Mouse (Mus musculus) E14TG2a.4 (cell line): ENCODE measurements around the gene Ogfod2.
A peak's percentile ranks its signal among the peaks of the same experiment; 100 is the strongest.

Experiments used
- H3K27me3 ChIP-seq: 2 replicates; pipeline ENCODE4 v1.6.1; 2014; ENCODE audit warnings: low read length, control low read depth; ENCODE audit not compliant: insufficient read depth
- H3K36me3 ChIP-seq: 2 replicates; pipeline ENCODE4 v1.6.1; 2014; ENCODE audit warnings: low read length, control low read depth; ENCODE audit not compliant: insufficient read depth
- H3K4me1 ChIP-seq: replicated peaks from 2 replicates; pipeline ENCODE4 v1.6.1; 2014; ENCODE audit warnings: low read depth, low read length, control low read depth
- H3K4me3 ChIP-seq: replicated peaks from 2 replicates; pipeline ENCODE4 v1.5.1; 2014; ENCODE audit warnings: mild to moderate bottlenecking, low read length
- H3K9me3 ChIP-seq: 2 replicates; pipeline ENCODE4 v1.6.1; 2014; ENCODE audit warnings: low read length, control low read depth
- CTCF ChIP-seq: conservative IDR thresholded peaks from 2 replicates; pipeline ENCODE4 v1.5.1; 2014; ENCODE audit warnings: low read length
- NANOG ChIP-seq: IDR thresholded peaks from 2 replicates; pipeline ENCODE4 v1.6.1; 2014; ENCODE audit warnings: borderline replicate concordance, low read length, mixed read lengths
- POU5F1 ChIP-seq: IDR thresholded peaks from 2 replicates; pipeline ENCODE4 v1.6.1; 2014; ENCODE audit warnings: low read length, borderline replicate concordance

Gene Ogfod2

GRCm38 (mm10) chr5:124102326-124102725 is 9.8 kb upstream of the Ogfod2 start:
- Histone ChIP-seq H3K36me3 (no peaks in the 10 kb centered on the region), H3K4me1 (no peaks in the 10 kb centered on the region), H3K4me3 (no peak overlapping the region), H3K27me3 (no peaks in the 10 kb centered on the region), H3K9me3 (peaks cover 38% of the 10 kb centered on the region)
- TF ChIP-seq CTCF, result no peak
- TF ChIP-seq POU5F1, result no peak
- no peak for TF ChIP-seq NANOG

DNA sequence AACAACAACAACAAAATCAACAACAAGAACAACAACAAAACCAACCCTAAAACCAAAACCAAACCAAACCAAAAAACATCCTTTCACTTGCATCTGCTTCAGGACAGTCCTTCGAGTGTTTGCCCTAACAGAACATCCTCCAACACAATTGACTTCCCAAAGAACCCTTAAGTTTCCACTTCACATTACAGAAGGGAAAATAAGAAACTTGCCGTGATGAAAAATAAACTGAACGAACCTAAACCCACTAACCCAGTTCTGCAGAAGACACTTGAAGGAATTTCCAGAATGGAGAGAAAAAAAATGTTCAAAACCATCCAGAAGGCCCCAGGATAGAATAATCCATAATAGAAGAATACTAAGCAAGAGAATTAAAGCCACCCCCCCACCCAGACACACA is 9.1 kb upstream of the Ogfod2 start:
- Histone ChIP-seq H3K4me1 (no peaks in the 10 kb centered on the region), H3K36me3 (no peaks in the 10 kb centered on the region), H3K9me3 (peaks cover 38% of the 10 kb centered on the region), H3K27me3 (no peaks in the 10 kb centered on the region), H3K4me3 (no peak overlapping the region)
- no peak for TF ChIP-seq POU5F1
- TF ChIP-seq NANOG, result no peak
- TF ChIP-seq CTCF, result no peak

- Histone ChIP-seq H3K4me1 (no peaks in the 10 kb centered on the region), H3K9me3 (peaks cover 38% of the 10 kb centered on the region), H3K27me3 (no peaks in the 10 kb centered on the region), H3K4me3 (no peak overlapping the region), H3K36me3 (no peaks in the 10 kb centered on the region)
- TF ChIP-seq POU5F1 (no peak), CTCF (no peak), NANOG (no peak)
These were observed 8.5 kb upstream of the Ogfod2 start for GRCm38 (mm10) chr5:124103552-124103951.

GRCm38 (mm10) chr5:124111077-124111741 is 888 bp upstream of the Ogfod2 start:
- H3K4me3 ChIP-seq, result peak overlapping the region; percentile 82
- peaks cover 25% of the 10 kb centered on the region for H3K9me3 ChIP-seq

DNA sequence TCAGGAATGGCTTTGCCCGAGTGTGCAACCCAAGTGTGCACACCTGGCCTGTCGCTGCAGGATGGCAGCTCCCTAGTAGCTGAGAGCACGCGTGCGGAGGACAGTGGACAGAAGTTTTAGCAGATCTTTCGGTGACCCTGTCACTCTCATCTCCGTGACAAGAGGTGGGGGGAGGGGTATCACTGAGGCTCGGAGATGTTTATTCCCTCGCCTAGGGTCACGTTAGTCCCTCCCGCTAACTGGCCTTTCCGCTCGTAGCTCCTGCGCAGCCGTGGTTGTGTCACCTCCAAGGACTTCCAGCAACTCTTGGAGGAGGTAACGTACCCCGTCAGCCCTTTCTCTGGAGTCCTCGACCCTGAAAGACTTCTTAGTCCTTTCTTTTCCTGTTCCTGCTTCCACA is 434 bp downstream of the Ogfod2 start:
- H3K4me3 ChIP-seq, result peak overlapping the region; percentile 82
- TF ChIP-seq NANOG (no peak), CTCF (no peak), POU5F1 (no peak)
- no peaks in the 10 kb centered on the region for H3K27me3 ChIP-seq

More at GRCm38 (mm10) chr5:124111077-124111741, 888 bp upstream of the Ogfod2 start:
- TF ChIP-seq NANOG (no peak), CTCF (peak; percentile 79), POU5F1 (no peak)
- no peaks in the 10 kb centered on the region for H3K36me3 ChIP-seq
- H3K27me3 ChIP-seq, result no peaks in the 10 kb centered on the region
- peaks cover 18% of the 10 kb centered on the region for H3K4me1 ChIP-seq

DNA sequence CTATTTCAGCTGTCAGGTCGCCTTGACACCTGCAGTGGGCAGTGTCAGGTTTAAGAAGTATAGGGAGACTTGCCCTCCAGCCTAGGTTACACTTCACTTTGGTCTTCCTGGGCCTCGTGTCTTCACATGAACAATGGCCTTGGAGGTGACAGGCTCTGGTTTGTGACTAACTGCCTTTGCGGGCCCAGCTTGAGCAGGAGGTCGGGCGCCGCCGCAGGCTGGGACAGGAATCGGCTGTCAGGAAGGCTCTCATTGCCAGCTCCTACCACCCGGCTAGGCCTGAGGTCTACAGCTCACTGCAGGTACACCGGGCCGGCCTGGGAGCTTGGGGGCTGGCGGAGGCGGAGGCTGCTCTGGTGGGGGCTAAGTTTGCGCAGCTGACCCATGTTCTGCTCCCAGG is 933 bp downstream of the Ogfod2 start:
- Histone ChIP-seq H3K4me1 (peaks cover 34% of the 10 kb centered on the region), H3K4me3 (peak overlapping the region; percentile 82), H3K36me3 (peaks cover 14% of the 10 kb centered on the region), H3K27me3 (no peaks in the 10 kb centered on the region), H3K9me3 (peaks cover 25% of the 10 kb centered on the region)
- TF ChIP-seq POU5F1 (no peak), NANOG (no peak), CTCF (no peak)

More for the DNA sequence above, 434 bp downstream of the Ogfod2 start:
- Histone ChIP-seq H3K9me3 (peaks cover 25% of the 10 kb centered on the region), H3K4me1 (peaks cover 29% of the 10 kb centered on the region), H3K36me3 (peaks cover 9% of the 10 kb centered on the region)

DNA sequence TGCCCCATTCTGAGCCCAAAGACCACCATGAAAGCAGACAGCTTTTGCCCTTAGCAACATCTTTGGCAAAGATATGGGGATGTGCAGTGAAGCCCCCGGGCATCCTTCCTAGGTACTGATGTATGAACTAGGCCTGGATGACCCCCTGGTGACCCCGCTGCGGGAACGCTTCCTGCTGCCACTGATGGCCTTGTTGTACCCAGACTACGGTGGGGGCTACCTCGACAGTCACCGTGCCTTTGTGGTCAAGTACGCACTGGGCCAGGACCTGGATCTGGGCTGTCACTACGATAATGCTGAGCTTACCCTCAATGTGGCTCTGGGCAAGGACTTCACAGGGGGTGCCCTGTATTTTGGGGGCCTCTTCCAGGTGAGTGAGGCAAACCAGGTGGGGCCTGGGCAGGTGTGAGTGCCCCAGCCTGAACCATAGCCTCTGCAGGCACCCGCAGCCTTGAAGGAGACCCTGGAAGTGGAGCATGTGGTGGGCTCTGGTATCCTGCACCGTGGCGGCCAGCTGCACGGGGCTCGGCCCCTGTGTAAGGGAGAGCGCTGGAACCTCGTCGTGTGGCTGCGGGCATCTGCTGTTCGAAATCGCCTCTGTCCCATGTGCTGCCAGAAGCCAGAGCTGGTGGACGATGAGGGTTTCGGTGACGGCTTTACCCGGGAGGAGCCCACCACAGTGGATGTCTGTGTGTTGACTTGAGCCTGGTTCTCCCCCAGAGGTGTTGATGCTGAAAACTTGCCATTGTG is 2.4 kb downstream of the Ogfod2 start:
- Histone ChIP-seq H3K27me3 (no peaks in the 10 kb centered on the region), H3K4me1 (peaks cover 49% of the 10 kb centered on the region)

DNA sequence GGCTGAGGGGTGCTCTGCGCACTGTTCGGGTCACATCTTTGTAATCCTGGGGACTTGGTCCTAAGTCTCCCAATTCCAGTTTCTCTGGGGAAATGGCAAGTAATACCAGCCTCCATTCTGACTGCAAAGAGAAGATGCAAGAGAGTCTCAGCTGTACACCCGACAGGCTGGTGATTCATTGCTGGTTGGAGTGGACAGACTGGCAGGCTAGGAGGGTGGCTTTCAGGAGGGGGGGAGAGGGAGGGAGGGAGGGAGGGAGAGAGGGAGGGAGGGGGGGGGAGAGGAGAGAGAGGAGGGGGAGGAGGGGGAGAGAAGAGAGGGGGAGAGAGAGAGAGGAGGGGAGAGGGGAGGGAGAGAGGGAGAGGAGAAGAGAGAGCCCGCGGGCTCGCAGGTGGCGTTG is 3.4 kb downstream of the Ogfod2 start:
- TF ChIP-seq NANOG (no peak), POU5F1 (no peak), CTCF (no peak)
- peak overlapping the region; percentile 97 for H3K4me3 ChIP-seq
- H3K4me1 ChIP-seq, result peaks cover 58% of the 10 kb centered on the region
- peaks cover 25% of the 10 kb centered on the region for H3K9me3 ChIP-seq
- no peaks in the 10 kb centered on the region for H3K27me3 ChIP-seq
- H3K36me3 ChIP-seq, result peaks cover 34% of the 10 kb centered on the region

More for the DNA sequence above, 2.4 kb downstream of the Ogfod2 start:
- peaks cover 28% of the 10 kb centered on the region for H3K36me3 ChIP-seq
- H3K9me3 ChIP-seq, result peaks cover 25% of the 10 kb centered on the region
- H3K4me3 ChIP-seq, result no peak overlapping the region
- no peak for TF ChIP-seq NANOG
- TF ChIP-seq POU5F1, result no peak
- TF ChIP-seq CTCF, result no peak
